Mouse (Mus musculus) Muller cell, postnatal 12 days (primary cell): Measurements from ENCODE around the gene Trmt1.

Experiments
- DNase-seq: peaks from one replicate; pipeline ENCODE4 v3.0.0-alpha.2; 2015; ENCODE audit errors: inconsistent ontology term

Gene Trmt1

DNA sequence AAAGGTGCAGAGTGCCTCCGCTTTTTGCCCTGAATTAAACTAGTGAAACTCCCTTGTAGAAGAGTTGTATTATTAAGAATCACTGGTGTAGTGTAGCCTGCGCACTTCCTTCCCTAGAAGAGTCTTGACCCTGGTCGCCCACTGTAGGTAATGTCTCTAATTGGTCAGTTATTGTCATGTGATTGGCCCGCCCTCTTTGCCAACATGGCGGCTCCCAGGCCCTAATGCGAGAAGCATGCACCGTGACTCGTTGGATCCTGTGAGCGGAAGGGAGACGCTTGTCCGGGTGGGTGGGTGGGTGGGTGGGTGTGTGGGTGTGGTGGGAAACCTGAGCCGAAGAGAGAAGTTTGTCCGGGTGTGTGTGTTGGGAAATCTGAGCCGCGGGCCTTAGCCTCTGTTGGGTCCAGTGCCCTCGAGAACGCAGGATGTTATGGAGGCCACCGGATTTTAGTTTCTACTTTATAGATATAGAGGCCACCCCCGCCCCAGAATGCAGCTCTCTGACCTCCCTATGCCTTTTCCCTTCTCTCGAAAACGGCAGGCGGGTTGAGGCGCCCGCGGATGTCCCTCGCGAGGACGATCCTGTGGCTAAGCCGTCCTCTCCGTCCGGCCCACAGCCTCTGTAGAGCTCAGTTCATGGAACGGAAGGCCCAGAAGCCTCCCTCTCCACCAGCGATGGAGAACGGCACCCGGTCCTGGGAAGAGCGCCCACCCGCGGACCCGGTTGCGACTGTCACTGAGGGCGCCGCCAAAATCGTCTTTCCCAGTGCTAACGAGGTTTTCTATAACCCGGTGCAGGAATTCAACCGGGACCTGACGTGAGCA lies 3.2 kb downstream of the Trmt1 start:
- peak; percentile 78 for DNase-seq

DNA sequence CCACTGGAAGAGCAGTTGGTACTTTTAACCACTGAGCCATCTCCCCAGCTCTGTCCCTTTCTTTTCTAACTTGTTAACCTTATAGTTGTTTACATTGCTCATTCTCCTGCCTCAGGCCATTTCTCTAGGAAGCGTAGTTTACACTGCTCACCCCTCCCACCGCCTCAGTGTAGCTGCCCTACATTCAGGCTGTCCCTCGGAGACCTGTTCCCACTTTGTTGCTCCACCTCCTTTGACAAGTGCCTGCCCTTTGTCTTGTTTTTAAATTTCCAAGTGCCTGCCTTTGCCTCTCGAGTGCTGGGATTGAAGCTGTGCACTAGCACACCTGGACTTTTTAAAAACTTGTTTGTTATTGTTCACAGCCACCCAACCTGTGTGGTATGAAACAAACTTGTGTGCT lies 7.2 kb downstream of the Trmt1 start:
- DNase-seq, result no peak

GRCm38 (mm10) chr8:84695140-84695539 lies 9.0 kb downstream of the Trmt1 start:
- DNase-seq, result no peak

- DNase-seq, result no peak
These were observed 11.3 kb downstream of the Trmt1 start for GRCm38 (mm10) chr8:84697166-84698130.

DNA sequence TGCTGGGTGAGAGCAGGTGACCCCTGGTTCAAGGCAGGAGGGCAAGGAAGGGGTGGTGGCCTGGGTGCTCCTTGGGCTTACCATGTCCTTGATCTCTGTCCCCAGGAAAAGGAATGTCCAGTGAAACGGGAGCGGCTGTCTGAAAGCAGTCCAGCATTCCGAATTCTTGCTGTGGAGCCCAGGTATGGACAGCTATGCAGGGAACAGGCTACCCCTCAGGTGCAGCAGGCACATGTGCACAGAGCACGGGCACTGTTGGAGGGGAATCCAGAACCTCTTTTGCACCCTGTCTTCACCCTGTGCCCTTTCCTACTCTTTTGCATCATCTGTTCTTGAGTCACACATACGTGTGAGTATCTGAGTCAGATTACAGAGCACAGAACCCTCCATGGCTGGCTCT lies 12.2 kb downstream of the Trmt1 start:
- no peak for DNase-seq

DNA sequence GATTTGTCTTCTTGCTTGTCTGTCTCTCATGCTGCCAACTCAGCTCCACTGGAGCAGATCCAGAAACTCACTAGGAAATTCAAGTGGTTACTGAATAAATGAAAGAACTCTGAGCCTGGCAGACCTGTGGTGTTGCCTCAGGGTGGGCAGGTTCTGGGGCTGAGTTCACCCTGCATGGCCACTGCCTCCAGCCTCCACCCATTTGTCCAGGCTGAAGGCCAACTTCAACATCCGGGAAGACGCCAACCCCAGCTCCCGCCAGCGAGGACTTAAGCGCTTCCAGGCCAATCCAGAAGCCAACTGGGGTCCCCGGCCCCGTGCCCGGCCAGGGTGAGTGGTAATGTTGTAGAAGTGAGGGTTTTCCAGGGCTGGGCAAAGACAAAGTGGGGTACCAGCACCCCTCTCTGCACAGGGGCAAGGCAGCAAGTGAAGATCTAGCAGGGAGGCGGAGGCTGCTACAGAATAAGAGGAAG lies 12.9 kb downstream of the Trmt1 start:
- DNase-seq, result peak; percentile 78

DNA sequence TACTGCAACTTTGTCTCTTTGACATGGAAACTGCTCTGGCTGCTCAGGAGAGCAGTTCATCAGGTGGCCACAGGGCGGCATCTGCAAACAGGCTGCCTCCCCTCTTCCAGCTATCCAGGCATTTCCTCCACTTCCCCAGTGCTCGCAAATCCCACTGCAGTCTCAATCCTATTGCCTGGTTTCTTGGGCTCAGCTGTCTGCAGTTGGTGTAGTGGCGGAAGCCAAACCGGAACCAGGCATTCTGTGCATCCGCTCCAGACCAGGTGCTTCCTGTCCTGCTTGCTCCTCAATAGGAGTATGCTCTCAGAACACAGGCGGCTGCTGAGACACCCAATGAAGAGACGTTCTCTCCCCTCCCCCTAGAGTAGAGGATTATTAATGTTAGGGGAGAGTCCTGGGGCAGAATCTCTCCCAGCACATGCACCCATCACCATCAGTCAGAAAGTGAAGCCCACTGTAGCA lies 13.8 kb downstream of the Trmt1 start:
- DNase-seq, result no peak

GRCm38 (mm10) chr8:84700526-84700925 lies 14.4 kb downstream of the Trmt1 start:
- DNase-seq, result no peak

DNA sequence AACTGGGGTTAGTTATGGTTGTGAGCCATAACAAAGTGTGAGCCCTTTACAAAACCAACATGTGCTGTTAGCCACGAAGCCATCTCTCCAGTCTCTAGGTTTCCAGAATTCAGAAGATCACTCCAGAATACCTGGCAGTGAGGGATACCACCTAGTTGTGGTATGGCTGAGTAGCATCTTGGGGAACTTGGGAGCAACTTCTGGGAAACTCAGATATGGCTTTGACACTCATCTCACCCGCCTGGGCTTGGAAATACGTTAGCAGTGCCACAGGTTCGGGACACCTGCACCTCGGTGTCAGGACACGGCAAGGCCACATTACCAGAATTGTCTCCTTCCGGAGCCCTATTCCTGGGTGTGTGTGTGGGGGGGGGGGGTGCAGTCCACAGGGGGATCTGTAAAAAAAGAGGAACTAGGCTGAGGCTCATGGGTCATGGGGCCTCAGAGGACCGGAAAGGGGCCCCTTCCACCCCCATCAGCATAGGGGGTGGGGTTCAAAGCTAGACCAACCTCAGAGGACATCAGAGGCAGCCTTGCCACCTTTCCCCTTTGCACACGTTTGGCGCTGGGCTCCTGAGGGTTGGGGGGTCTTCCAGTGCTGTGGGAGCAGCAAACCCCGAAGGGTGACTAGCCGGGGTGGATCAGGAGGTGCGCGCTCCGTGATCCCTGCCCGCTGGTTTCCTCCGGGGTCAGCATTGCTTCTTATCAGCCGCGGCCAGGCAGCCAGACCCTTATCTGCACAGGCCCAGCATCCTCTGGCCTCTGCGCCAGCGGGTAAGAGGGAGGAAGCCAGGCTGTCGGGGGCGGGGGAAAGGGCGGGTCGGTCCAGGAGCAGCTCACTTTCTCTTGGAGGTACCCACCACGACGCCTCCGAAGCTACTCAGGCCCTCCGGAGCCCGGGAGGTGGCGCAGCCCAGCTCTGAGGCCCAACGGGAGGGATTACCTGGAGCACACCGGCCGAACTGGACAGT lies 15.1 kb downstream of the Trmt1 start, which contains the start of gene Lyl1:
Gene Lyl1, plus strand, starts transcription at position 517 of the 971 bp plus-strand sequence.
- no peak for DNase-seq

- no peak for DNase-seq
These were observed 16.5 kb downstream of the Trmt1 start for GRCm38 (mm10) chr8:84702561-84702960.

- no peak for DNase-seq
These were observed 16.9 kb downstream of the Trmt1 start for GRCm38 (mm10) chr8:84702963-84703465.

DNA sequence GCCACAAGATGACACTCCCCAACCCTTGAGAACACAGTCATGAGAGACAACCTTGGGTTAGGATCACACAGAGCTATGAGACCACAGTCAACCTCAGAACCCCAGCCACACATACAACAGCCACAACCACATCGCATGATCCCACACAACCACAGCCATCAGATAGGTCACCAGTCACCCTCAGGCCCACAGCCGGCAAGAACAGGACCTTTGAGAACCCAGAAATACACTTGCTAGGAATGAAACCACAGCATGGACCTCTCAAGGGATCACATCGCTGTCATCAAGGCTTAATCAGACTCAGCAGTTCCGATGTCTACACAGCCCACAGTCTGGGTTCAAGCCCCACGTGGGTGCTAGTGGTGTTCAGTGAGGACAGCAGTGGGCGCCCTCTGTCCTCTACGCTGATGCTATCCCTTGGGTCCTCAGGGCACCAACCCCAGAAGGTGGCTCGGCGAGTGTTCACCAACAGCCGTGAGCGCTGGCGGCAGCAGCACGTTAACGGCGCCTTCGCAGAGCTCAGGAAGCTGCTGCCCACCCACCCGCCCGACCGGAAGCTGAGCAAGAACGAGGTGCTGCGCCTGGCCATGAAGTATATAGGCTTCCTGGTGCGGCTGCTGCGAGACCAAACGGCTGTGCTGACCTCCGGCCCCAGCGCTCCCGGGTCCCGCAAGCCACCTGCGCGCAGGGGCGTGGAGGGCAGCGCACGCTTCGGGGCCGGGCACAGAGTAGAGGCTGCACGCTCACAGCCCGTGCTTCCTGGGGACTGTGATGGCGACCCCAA lies 17.6 kb downstream of the Trmt1 start:
- no peak for DNase-seq

DNA sequence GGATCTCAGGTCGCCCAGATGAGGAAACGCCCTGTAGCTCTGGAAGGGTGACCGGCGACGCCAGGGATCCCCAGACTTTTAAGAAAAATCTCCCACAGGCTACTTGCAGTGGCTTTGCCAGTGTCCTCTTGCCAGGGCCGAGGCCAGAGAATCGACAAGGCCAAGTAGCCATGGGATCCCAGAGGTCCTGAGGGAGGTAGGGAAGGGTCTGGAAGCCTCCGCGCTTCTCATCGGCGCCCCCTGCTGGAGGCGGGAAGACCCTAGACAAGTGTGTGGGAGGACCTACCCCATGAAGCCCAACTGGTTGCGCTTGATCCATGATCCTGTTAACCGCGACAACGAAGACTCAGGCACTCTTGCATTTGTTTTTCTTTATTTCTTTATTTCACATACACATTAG lies 18.2 kb downstream of the Trmt1 start:
- peak; percentile 87 for DNase-seq

DNA sequence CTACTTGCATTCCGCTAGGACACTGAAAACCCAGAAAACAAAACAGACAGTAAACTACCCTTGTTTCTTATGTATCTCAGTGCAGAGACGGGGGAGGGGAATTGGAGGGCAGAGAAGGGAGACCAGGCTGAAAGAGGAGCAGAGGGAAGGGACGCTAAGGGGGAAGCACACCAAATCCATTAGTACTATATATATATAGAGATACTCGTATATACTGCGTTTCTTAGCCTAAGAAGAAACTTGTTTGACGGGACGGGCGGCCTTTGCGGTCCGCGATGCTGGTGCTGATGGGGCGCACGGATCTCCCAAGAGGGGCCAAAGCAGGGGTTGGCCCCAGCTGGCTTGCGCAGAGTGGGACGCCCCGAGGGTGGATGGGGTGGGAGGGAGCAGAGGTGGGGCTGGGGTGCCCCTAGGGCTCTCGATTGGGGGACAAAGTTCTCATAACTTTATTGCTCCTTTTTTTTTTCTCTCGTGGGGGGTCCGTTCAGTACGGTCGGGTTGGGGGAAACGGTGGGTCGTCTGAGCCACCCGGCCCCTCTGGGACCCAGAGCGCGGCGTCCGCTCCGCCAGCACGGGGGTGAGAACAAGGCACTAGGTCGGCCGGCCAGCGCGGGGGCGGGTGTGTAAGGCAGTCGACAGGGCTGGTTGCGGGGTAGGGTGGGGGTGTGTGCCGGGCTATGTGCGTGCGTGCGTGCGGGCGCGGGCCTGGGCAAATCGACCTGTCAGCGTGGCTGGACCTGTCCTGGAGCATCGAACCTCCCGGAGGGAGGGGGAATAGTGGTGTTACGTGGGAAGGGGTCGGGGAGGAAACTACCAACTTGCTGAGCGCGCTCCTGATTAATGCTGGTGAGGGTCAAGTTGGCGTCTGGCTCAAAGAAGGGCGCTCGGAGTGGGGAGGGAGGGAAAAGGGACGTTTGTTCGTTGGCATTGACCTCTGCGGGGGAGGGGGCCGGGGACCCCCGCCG lies 19.0 kb downstream of the Trmt1 start:
- no peak for DNase-seq

GRCm38 (mm10) chr8:84705960-84706359 lies 19.9 kb downstream of the Trmt1 start:
- DNase-seq, result no peak

- DNase-seq, result no peak
These were observed 20.6 kb downstream of the Trmt1 start for GRCm38 (mm10) chr8:84706610-84707266.

DNA sequence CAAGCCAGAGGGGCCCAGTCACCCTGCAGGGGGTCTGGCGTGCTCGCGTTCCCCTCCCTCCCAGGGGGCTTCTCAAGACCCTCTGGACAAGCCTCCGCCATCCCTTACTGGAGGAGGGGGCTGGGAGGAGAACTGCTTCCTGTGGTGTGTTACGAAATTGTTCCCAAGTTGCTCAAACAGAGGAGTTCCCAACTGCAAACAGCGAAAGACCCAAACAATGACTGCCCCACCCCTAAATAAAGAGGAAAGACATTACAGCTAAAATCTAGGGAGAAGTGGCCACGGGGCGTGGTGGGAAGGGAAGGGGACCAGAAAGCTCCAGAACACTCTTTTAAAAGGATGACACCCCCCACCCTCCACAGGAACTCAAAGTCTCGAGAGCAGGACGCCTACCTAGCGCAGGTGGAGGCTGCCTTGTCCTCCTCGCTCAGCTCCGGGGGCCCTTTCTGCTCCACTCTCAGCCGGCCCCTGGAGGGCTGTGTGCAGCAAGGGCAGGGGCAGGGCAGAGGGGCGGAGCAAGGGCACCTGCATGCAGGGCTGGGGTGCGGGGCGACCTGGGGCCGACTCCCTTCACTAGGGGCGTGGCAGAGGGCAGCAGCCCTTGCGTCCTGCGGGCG lies 21.3 kb downstream of the Trmt1 start:
- DNase-seq, result no peak

- DNase-seq, result no peak
These were observed 22.0 kb downstream of the Trmt1 start for GRCm38 (mm10) chr8:84708071-84708541.
